Mouse (Mus musculus) spleen, postnatal 36 days (tissue): ENCODE data around the gene Rfesd.

ENCODE experiments used
- DNase-seq, 2 experiments: peaks; one replicate each; pipeline ENCODE4 v3.0.0; 2022; ENCODE audit warnings: low spot score in 2 of 2, mixed read lengths in 1 of 2

The Rfesd gene

DNA sequence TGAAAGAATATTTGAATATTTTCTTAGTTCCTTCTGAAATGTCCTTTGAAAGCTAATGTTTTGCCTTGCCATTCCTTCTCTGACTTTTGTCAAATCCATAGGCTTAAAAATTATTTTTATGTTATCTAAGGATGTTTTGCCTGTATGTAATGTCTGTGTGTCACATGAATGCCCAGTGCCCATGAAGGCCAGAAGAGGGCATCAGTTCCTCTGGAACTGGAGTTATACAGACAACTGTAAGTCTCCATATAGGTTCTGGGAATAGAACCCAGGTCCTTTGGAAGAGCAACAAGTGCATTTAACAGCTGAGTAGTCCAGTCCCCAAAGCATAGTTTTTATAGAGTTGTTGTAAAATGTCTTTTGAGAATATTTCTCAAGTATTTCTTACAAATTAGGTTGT lies 36.6 kb downstream of the Rfesd start:
- peak in 1 of 2 experiments; percentile 24 for DNase-seq

- DNase-seq = no peak
Observed at GRCm38 (mm10) chr13:75976649-75977048, 41.9 kb downstream of the Rfesd start.

GRCm38 (mm10) chr13:75976218-75976617 lies 42.3 kb downstream of the Rfesd start:
- DNase-seq = no peak

- DNase-seq = no peak
Observed at GRCm38 (mm10) chr13:75975629-75976028, 42.9 kb downstream of the Rfesd start.

GRCm38 (mm10) chr13:75974481-75974880 lies 44.0 kb downstream of the Rfesd start:
- no peak for DNase-seq

- DNase-seq = no peak
Observed at GRCm38 (mm10) chr13:75966850-75967249, 51.7 kb downstream of the Rfesd start, which contains the start of gene Spata9. Spata9 (plus strand) TSS chr13:75967150.

- no peak for DNase-seq
Observed at GRCm38 (mm10) chr13:75955357-75955992, 63.0 kb downstream of the Rfesd start.
